Mouse (Mus musculus) c-Kit-positive CD71-positive TER-119-positive erythroid progenitor cells, embryonic 14.5 days (primary cell): Measurements from ENCODE around the gene Vangl1.
"Not testable (repeated sequence)": the region's sequence is repeated elsewhere in the genome, so short reads cannot be mapped to it uniquely, and the experiment has no call there.

Experiments used
- DNase-seq: peaks from one replicate; pipeline ENCODE4 v3.0.0-alpha.2; 2013; ENCODE audit warnings: low spot score

Vangl1 gene

GRCm38 (mm10) chr3:102167555-102168210 is 36.8 kb downstream of the Vangl1 start:
- peak; percentile 35 for DNase-seq

DNA sequence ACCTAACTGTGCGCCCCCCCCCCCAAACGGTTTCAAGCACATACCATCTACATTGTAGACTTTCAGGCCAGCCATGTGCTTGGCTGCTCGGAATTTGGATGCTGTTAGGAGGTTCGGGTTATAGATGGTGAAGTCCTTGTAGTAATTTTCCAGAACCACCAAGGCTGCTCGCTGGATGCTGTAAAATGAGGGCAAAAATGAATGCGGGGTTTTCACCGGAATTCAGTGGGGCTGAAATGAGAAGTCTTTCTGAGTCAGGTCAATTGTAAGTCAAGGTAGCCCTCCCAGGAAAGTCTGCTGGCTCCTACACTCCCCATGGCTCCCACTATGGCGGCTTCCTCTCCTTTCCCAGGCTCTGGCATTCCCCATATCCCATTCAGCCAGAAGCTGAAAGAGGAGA is 37.7 kb downstream of the Vangl1 start:
- peak; percentile 19 for DNase-seq

DNA sequence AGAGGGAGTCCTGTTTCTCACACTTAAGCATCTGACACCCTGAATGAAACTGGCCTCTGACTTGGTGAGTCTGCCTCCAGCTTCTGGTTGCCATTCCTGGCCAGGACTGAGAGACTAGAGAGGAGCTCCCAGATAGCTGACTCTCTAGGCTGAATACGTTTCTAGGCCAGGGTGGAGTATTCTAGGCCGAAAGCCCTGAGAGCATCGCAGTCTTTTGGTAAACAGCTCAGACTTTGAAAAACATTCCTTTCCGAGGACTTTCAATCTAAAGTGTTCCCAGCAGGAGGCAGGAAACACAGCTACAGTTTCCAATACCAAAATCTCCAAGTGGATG is 38.2 kb downstream of the Vangl1 start:
- DNase-seq = no peak

DNA sequence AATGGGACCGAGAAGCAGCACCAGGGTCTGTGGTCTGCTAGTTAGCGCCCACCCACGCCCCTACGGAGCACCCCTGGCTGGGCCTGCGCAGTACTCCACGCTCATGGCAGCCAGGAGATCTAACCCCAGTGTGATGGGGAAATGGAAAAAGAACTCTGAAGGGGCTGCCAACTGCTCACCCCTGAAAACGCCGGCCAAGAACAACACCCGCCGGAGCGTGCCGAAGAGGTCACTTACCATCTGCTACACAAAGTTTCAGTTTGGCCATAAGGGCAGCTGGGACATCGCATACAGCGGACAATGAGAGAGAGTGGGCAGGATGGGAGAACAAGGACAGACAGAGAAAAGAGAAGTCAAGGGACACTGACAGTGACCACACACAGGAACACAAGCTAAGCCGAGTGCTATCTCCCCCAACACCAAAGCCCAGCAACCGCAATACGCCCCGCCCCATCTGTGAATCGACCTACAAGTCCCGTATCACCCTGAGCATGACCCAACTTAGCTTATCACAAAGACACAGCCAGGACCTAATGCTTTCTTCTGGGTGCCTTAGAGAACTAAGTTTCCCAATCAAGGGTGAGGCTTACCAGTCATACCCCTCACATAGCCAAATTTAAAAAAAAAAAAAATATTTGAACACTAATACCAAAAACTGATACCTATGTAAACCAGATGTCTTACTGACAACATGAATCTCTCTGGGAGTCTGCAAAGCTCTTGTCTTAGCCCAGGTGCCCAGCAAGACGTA is 38.8 kb downstream of the Vangl1 start:
- DNase-seq = peak; percentile 97

DNA sequence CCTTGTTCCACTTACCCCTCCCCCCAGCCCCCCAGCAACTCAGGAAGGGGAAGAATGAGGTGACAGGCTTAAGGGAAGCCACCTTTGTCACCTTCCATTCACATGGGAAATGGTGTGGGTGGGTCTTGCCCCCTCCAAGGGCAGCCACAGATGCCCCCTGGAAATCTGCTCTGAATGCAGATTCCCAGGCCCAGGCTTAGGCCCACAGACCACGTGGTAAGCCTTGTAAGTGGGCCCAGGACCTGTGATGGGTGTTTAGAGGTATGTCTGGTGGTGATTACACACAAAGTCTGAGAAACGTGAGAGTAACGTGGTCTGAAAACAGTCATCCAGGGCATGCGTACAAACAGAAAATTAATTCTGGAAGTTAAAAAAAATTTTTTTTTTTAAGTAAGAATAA is 39.6 kb downstream of the Vangl1 start:
- DNase-seq = peak; percentile 57

GRCm38 (mm10) chr3:102163861-102164260 is 40.6 kb downstream of the Vangl1 start:
- not testable (repeated sequence) for DNase-seq

GRCm38 (mm10) chr3:102159423-102160325 is 44.8 kb downstream of the Vangl1 start:
- no peak for DNase-seq

DNA sequence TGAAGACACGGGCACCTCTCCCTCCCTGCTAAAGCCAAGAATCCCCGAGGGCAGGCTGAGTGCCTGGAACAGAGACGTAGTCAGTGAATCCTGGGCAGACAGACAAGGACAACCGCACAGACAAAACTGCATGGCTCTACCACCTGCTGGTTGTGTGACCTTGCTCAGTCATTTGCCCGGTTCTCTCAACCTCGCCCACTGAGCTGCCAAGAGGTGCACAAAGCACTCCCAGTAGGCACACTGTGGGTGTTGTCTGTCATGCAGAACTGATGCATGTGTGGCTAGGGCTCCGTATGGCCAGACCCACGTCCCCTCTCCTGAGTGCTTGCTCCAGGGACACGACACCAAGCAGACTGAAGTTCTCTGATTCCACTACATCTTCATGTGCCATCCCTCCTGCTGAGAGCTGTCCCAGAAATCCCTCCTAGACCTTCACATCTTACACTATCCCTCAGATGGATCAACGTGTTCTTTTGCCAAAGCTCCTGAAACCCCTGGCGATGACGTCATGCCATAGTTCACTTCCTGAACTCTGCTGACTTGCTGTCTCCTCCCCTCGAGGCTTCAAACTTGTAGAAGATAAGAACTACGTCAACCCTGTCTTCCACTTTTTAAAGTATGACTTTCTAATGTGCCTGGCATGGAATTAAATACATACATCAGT is 45.6 kb downstream of the Vangl1 start:
- DNase-seq = no peak

DNA sequence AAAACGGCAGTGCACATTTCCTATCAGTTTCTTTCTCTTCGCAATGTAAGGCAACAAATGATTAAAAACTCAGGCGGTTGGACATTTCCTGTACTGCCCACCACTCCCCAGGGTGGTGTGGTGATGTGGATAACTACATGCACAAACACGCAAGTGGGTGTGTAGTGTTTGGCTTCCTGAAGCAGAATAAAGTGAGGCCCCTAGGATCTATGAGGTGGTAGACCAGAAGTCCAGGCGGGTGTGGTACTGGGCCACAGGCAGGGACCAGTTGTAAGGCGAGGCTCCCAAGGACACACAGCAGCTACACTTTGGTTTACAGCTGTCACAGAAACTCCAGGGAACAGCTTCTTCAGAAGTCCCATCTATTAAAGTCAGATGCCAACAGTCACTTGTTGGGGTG is 46.8 kb downstream of the Vangl1 start:
- DNase-seq = no peak

GRCm38 (mm10) chr3:102156737-102157136 is 47.8 kb downstream of the Vangl1 start:
- DNase-seq = no peak

- no peak for DNase-seq
These were observed 50.4 kb downstream of the Vangl1 start for GRCm38 (mm10) chr3:102154107-102154506.

- DNase-seq = no peak
These were observed 51.6 kb downstream of the Vangl1 start for GRCm38 (mm10) chr3:102152872-102153271.

- no peak for DNase-seq
These were observed 52.0 kb downstream of the Vangl1 start for GRCm38 (mm10) chr3:102152471-102152870.

DNA sequence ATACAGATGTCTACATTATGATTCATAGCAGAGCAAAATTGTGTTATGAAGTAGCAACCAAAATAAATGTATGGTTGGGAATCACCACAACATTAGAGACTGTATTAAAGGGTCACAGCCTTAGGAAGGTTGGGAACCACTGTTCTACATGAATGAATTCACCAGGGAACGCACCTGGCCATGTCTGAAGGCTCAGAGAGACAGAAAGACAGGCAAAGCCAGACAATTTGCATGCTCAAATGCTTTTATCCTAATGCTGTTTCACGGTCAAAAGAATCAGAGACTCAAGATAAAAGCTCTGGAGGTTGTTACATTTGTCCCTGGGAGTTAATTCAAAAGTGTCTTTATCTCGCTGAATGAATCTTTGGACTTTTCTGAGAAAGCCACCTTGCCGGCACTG is 52.6 kb downstream of the Vangl1 start:
- DNase-seq = no peak

DNA sequence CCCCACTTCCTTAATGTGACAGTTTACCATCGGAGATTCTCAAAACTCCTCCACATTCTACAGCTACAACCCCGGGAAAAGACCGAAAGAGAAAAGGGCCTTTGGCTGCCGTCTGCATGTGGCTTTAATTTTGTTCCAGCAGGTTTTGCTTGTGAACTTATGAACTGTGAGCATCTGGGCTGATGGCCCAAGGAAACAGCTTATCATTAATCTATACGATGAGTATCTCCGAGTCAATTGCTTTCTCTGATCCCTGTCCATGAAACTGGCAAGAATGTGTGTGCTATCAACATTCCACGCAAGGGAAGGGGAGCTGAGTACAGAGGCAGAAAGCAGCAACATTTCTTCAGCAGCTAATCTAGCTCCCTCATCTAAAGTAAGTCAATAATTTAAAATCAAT is 54.6 kb downstream of the Vangl1 start:
- DNase-seq = no peak

DNA sequence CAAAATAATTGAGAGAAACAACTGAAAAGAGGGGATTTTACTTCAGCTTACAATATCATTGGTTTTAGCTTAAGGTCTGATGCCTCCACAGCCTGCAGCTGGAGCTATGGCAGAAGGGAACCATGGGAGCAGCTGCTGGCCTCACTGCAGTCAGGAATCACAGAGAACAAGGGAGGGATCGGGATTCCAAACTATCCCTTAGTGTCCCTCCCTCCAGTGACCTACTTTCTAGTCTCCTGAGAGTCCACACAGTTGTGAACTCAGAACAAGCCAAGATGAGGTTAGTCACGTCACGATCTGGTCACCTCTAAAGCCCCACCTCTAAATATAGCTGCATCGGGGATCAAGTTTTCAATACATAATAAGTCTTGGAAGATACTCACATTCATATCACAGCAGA is 57.3 kb downstream of the Vangl1 start:
- no peak for DNase-seq

DNA sequence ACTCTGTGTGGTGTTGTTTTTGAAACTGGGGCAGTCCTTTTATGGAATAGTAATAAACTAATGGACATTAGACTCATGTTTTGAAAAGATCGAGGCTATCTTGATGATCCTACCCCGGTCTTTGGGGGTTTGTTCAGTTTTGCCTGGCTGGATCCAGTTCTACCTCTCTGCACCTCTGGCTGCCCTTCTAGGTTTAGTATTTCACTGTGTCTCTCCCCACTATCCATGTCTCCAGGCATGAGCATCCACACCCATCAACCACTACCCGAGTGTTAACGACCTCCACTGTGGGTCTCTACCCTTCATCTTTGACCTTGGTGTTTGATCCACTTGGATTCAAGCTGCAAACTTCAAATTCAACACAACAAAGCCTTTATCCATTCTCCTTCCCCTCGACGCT is 58.1 kb downstream of the Vangl1 start:
- no peak for DNase-seq

DNA sequence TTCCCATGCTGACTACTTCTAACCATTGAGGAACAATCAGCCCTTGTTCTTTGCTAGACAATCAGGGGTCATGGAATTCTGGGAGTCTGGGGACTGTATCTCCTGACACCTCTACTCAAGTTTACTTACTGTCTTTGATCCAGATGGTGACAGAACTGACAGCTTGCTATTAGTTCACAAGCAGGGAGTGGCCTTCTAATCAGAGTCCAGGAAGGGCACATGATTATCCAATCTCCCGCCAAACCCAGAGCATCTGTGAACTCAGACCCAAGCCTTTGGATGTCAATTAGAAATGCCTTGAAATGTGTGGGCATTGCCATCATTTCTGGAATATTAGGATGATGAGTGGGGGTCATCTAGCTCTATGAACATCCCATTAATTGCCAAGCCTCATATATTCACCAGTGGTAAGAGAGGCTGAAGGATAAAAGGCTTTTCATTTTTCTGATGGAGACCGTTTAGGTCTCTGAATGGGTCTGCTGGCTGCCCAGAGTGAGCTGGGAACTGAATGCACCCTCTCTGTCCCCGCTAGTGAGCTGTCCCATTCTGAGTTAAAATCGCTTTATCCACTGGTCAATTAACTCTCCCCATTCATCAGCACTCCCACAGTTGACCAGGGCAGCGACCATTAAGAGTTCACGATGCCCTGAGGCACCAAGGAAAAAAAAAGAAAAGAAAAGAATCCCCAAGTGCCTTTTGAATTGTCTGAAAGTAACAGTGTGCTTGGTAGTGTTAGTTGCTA is 58.7 kb downstream of the Vangl1 start:
- peak; percentile 57 for DNase-seq

DNA sequence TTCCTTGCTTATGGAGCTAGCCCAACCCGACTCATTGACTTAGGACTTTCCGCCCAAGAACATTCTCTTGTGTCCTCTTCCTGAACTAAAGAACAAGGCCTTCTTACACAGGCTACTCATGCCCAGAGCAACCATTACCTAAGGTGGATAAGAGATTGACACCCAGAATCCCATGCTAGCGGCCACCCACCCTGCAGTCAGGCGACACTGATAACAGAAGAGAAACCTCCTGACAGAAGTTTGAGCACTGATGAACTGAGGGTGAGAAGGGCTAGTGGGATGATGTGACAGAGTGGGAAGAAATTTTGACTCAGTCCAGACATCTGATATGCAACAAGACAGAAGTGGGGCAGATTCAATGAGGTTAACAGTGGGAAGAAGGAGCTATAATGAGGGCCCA is 60.1 kb downstream of the Vangl1 start:
- DNase-seq = peak; percentile 71

- DNase-seq = peak; percentile 78
These were observed 61.0 kb downstream of the Vangl1 start for GRCm38 (mm10) chr3:102143536-102143935.

- DNase-seq = no peak
These were observed 61.5 kb downstream of the Vangl1 start for GRCm38 (mm10) chr3:102142947-102143346.

- no peak for DNase-seq
These were observed 62.6 kb downstream of the Vangl1 start for GRCm38 (mm10) chr3:102141893-102142292.
